Mouse (Mus musculus): ENCODE results near the gene Gpx4. TPM values are rescaled to one million over a fixed set of nuclear protein-coding genes. Genes with fewer than 3 reads are reported as not detected.

Gpx4 gene
- total and polyA plus RNA-seq, 3 experiments = 1,287 to 1,827 (median 1,377) TPM

DNA sequence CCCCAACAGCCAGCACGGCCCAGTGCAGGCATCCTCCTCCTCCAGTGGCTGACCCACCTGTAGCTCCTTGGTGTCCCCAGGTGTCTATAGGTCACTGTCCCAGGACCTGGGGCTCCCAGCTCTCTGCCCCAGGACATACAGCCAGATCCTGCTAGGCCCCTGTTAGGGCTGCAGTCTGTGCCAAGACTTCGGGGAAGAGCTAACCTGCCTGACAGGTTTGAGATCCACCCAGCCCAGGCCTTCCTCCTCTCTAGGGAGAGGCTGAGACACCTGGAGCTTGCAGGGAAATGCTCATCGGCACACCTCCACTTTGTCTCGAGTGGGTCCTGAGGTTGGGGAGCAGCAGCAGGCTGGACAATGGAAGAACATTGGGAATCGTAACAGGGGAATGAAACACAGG lies 59.0 kb downstream of the Gpx4 start:
- no peak for DNase-seq

Other genes starting within 250 kb of the Gpx4 start
Only the 30 nearest of the 32 such genes appear.
- under 1 TPM; 0.31 to 0.32 TPM for gene Misp, start 226.2 kb upstream of the Gpx4 start, total RNA-seq (2021)
- 0.03 and 0.10 TPM in 2 replicates for gene Misp, start 226.2 kb upstream of the Gpx4 start, polyA plus RNA-seq (2012; rRNA removed)
- gene Ptbp1, start 192.7 kb upstream of the Gpx4 start, total RNA-seq (2021) = 100 to 1,000 TPM; 217 to 332 TPM
- gene Ptbp1, start 192.7 kb upstream of the Gpx4 start, polyA plus RNA-seq (2012; rRNA removed) = 175 and 259 TPM in 2 replicates
- gene Prtn3, start 172.7 kb upstream of the Gpx4 start, total RNA-seq (2021) = under 1 TPM; 0.62 to 0.63 TPM
- gene Prtn3, start 172.7 kb upstream of the Gpx4 start, polyA plus RNA-seq (2012; rRNA removed) = 3.4 and 4.1 TPM in 2 replicates
- 1 to 10 TPM; 1.2 to 2.2 TPM for gene Plppr3, start 172.5 kb upstream of the Gpx4 start, total RNA-seq (2021)
- gene Plppr3, start 172.5 kb upstream of the Gpx4 start, polyA plus RNA-seq (2012; rRNA removed) = 4.2 and 4.6 TPM in 2 replicates
- under 1 TPM; 0.49 to 0.79 TPM for gene Elane, start 160.9 kb upstream of the Gpx4 start, total RNA-seq (2021)
- gene Elane, start 160.9 kb upstream of the Gpx4 start, polyA plus RNA-seq (2012; rRNA removed) = 0.34 and 1.1 TPM in 2 replicates
- 1,000 to 10,000 TPM; 2,358 to 4,405 TPM for gene Cfd, start 156.3 kb upstream of the Gpx4 start, total RNA-seq (2021)
- gene Cfd, start 156.3 kb upstream of the Gpx4 start, polyA plus RNA-seq (2012; rRNA removed) = 4,988 and 13,425 TPM in 2 replicates
- gene Med16, start 138.2 kb upstream of the Gpx4 start, total RNA-seq (2021) = 10 to 100 TPM; 38.4 to 43.0 TPM
- gene Med16, start 138.2 kb upstream of the Gpx4 start, polyA plus RNA-seq (2012; rRNA removed) = 126 and 132 TPM in 2 replicates
- gene Gm26602, start 136.3 kb upstream of the Gpx4 start, total RNA-seq (2021) = not detected
- not detected in 2 replicates for gene Gm26602, start 136.3 kb upstream of the Gpx4 start, polyA plus RNA-seq (2012; rRNA removed)
- gene Kiss1r, start 130.2 kb upstream of the Gpx4 start, total RNA-seq (2021) = 1 to 10 TPM; 1.4 TPM
- 11.8 and 15.1 TPM in 2 replicates for gene Kiss1r, start 130.2 kb upstream of the Gpx4 start, polyA plus RNA-seq (2012; rRNA removed)
- 10 to 100 TPM; 87.8 to 93.5 TPM for gene R3hdm4, start 126.0 kb upstream of the Gpx4 start, total RNA-seq (2021)
- gene R3hdm4, start 126.0 kb upstream of the Gpx4 start, polyA plus RNA-seq (2012; rRNA removed) = 197 and 231 TPM in 2 replicates
- gene Arid3a, start 120.1 kb upstream of the Gpx4 start, total RNA-seq (2021) = 1 to 10 TPM; 4.6 to 6.5 TPM
- gene Arid3a, start 120.1 kb upstream of the Gpx4 start, polyA plus RNA-seq (2012; rRNA removed) = 5.9 and 9.1 TPM in 2 replicates
- 10 to 100 TPM; 29.4 to 31.5 TPM for gene Wdr18, start 87.0 kb upstream of the Gpx4 start, total RNA-seq (2021)
- gene Wdr18, start 87.0 kb upstream of the Gpx4 start, polyA plus RNA-seq (2012; rRNA removed) = 66.1 and 66.8 TPM in 2 replicates
- gene Grin3b, start 76.5 kb upstream of the Gpx4 start, total RNA-seq (2021) = under 1 TPM in 1 of 2 experiments, not detected in 1; 0.31 TPM
- 0.09 and 0.17 TPM in 2 replicates for gene Grin3b, start 76.5 kb upstream of the Gpx4 start, polyA plus RNA-seq (2012; rRNA removed)
- 100 to 1,000 TPM; 142 to 143 TPM for gene Tmem259, start 62.8 kb upstream of the Gpx4 start, total RNA-seq (2021)
- gene Tmem259, start 62.8 kb upstream of the Gpx4 start, polyA plus RNA-seq (2012; rRNA removed) = 619 and 624 TPM in 2 replicates
- 10 to 100 TPM; 29.5 to 50.1 TPM for gene Cnn2, start 58.6 kb upstream of the Gpx4 start, total RNA-seq (2021)
- 53.0 and 58.8 TPM in 2 replicates for gene Cnn2, start 58.6 kb upstream of the Gpx4 start, polyA plus RNA-seq (2012; rRNA removed)
- 10 to 100 TPM; 18.4 to 22.9 TPM for gene Abca7, start 50.7 kb upstream of the Gpx4 start, total RNA-seq (2021)
- gene Abca7, start 50.7 kb upstream of the Gpx4 start, polyA plus RNA-seq (2012; rRNA removed) = 28.6 TPM in 2 replicates
- 1 to 10 TPM; 3.9 to 6.7 TPM for gene Arhgap45, start 30.5 kb upstream of the Gpx4 start, total RNA-seq (2021)
- 11.0 and 14.6 TPM in 2 replicates for gene Arhgap45, start 30.5 kb upstream of the Gpx4 start, polyA plus RNA-seq (2012; rRNA removed)
- gene Polr2e, start 7.4 kb upstream of the Gpx4 start, total RNA-seq (2021) = 100 to 1,000 TPM in 1 of 2 experiments, 10 to 100 TPM in 1; 97.3 to 106 TPM
- gene Polr2e, start 7.4 kb upstream of the Gpx4 start, polyA plus RNA-seq (2012; rRNA removed) = 111 and 122 TPM in 2 replicates
- 10 to 100 TPM; 38.5 to 59.3 TPM for gene Sbno2, start 58.4 kb downstream of the Gpx4 start, total RNA-seq (2021)
- 102 and 120 TPM in 2 replicates for gene Sbno2, start 58.4 kb downstream of the Gpx4 start, polyA plus RNA-seq (2012; rRNA removed)
- 100 to 1,000 TPM; 153 to 156 TPM for gene Stk11, start 68.6 kb downstream of the Gpx4 start, total RNA-seq (2021)
- 151 and 159 TPM in 2 replicates for gene Stk11, start 68.6 kb downstream of the Gpx4 start, polyA plus RNA-seq (2012; rRNA removed)
- 100 to 1,000 TPM; 654 to 778 TPM for gene Atp5d, start 91.5 kb downstream of the Gpx4 start, total RNA-seq (2021)
- 5,895 and 6,727 TPM in 2 replicates for gene Atp5d, start 91.5 kb downstream of the Gpx4 start, polyA plus RNA-seq (2012; rRNA removed)
- gene Cbarp, start 93.7 kb downstream of the Gpx4 start, total RNA-seq (2021) = 100 to 1,000 TPM in 1 of 2 experiments, 10 to 100 TPM in 1; 74.5 to 118 TPM
- gene Cbarp, start 93.7 kb downstream of the Gpx4 start, polyA plus RNA-seq (2012; rRNA removed) = 84.3 and 84.6 TPM in 2 replicates
- gene Midn, start 101.1 kb downstream of the Gpx4 start, total RNA-seq (2021) = 100 to 1,000 TPM in 1 of 2 experiments, 10 to 100 TPM in 1; 75.8 to 115 TPM
- gene Midn, start 101.1 kb downstream of the Gpx4 start, polyA plus RNA-seq (2012; rRNA removed) = 233 and 269 TPM in 2 replicates
- 10 to 100 TPM; 30.6 to 77.0 TPM for gene Cirbp, start 118.8 kb downstream of the Gpx4 start, total RNA-seq (2021)
- 108 and 152 TPM in 2 replicates for gene Cirbp, start 118.8 kb downstream of the Gpx4 start, polyA plus RNA-seq (2012; rRNA removed)
- 10 to 100 TPM; 14.0 to 21.7 TPM for gene 1600002K03Rik, start 125.8 kb downstream of the Gpx4 start, total RNA-seq (2021)
- 25.9 and 34.5 TPM in 2 replicates for gene 1600002K03Rik, start 125.8 kb downstream of the Gpx4 start, polyA plus RNA-seq (2012; rRNA removed)
- 1 to 10 TPM; 1.8 to 5.2 TPM for gene Efna2, start 132.3 kb downstream of the Gpx4 start, total RNA-seq (2021)
- 10.2 and 15.6 TPM in 2 replicates for gene Efna2, start 132.3 kb downstream of the Gpx4 start, polyA plus RNA-seq (2012; rRNA removed)
- 10 to 100 TPM; 13.5 to 24.4 TPM for gene Mum1, start 179.3 kb downstream of the Gpx4 start, total RNA-seq (2021)
- 23.0 and 24.6 TPM in 2 replicates for gene Mum1, start 179.3 kb downstream of the Gpx4 start, polyA plus RNA-seq (2012; rRNA removed)
- gene Ndufs7, start 202.0 kb downstream of the Gpx4 start, total RNA-seq (2021) = 100 to 1,000 TPM; 295 to 337 TPM
- gene Ndufs7, start 202.0 kb downstream of the Gpx4 start, polyA plus RNA-seq (2012; rRNA removed) = 1,122 and 1,204 TPM in 2 replicates
- gene Gamt, start 213.8 kb downstream of the Gpx4 start, total RNA-seq (2021) = 100 to 1,000 TPM; 246 to 281 TPM
- gene Gamt, start 213.8 kb downstream of the Gpx4 start, polyA plus RNA-seq (2012; rRNA removed) = 820 and 833 TPM in 2 replicates
- gene Dazap1, start 214.3 kb downstream of the Gpx4 start, total RNA-seq (2021) = 100 to 1,000 TPM in 1 of 2 experiments, 10 to 100 TPM in 1; 72.1 to 101 TPM
- 102 and 119 TPM in 2 replicates for gene Dazap1, start 214.3 kb downstream of the Gpx4 start, polyA plus RNA-seq (2012; rRNA removed)